Mouse (Mus musculus): ENCODE measurements around the gene U2af1. TPM values are rescaled to one million over a fixed set of nuclear protein-coding genes. Genes with fewer than 3 reads are reported as not detected.

Gene U2af1
- polyA plus RNA-seq, 1 experiment from 2014 or later, result 196 TPM

DNA sequence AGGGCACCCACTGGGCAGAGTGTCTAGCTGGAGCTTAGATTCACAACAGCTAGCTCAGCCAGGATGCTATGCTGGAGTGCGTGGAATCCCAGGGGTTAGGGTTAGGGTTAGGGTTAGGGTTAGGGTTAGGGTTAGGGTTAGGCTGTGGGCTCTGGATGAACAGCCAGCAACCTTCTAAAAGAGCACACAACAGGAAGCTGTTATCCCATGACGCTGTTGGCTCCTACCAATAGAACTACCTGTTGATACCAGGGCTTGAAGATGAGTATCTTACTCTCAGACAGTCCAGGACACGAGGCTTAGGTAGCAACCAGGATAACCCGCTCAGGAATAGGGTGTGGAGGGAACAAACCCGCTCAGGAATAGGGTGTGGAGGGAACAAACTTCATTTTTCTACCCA lies 34.2 kb upstream of the U2af1 start:
- Histone ChIP-seq H3K27me3 (ENCODE audit: control insufficient read depth, insufficient read depth, low read length) (no peaks in the 10 kb centered on the region), H3K4me3 (ENCODE audit: low read depth, low read length) (no peak overlapping the region), H3K4me2 (ENCODE audit: low read depth) (no peak overlapping the region), H3K27ac (ENCODE audit: low read depth, low read length) (no peak overlapping the region), H3K36me3 (ENCODE audit: control insufficient read depth, insufficient read depth, low read length) (no peaks in the 10 kb centered on the region), H3K4me1 (ENCODE audit: control insufficient read depth, insufficient read depth, low read length) (0 out of 2 replicates have a peak, but pooled peaks cover 2% of the 10 kb centered on the region), H3K9ac (ENCODE audit: low read length) (no peak overlapping the region), H3K9me3 (ENCODE audit: control insufficient read depth, low read length) (no peaks in the 10 kb centered on the region)
- DNase-seq (ENCODE audit: low spot score) (no peak), ATAC-seq (ENCODE audit: insufficient read depth, low FRiP score, low TSS enrichment) (0 out of 2 replicates have a peak, but pooled peaks have one; percentile 9)
- WGBS, result 39% methylated on average over 5 of the region's 5 CpGs

DNA sequence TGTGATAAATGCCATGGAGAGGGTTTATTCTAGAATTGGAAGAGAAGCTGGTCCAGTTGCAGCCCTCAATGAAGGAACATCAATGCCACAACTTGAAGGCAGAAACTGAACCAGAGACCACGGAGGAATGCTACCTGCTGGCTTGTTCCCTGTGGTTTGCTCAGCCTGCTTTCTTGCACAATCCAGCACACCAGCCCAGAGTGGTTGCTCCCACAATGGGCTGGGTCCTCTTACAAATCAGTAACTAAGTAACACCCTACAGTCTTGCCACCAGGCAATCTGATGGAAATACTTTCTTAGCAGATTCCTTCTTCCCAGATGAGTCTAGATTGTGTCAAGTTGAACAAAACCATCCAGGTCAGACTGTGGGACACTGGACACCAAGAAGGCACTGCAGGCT lies 30.9 kb upstream of the U2af1 start:
- Histone ChIP-seq H3K9ac (ENCODE audit: low read length) (no peak overlapping the region), H3K9me3 (ENCODE audit: control insufficient read depth, low read length) (no peaks in the 10 kb centered on the region), H3K27ac (ENCODE audit: low read depth, low read length) (no peak overlapping the region), H3K4me3 (ENCODE audit: low read depth, low read length) (no peak overlapping the region), H3K4me2 (ENCODE audit: low read depth) (no peak overlapping the region), H3K27me3 (ENCODE audit: control insufficient read depth, insufficient read depth, low read length) (no peaks in the 10 kb centered on the region), H3K4me1 (ENCODE audit: control insufficient read depth, insufficient read depth, low read length) (0 out of 2 replicates have a peak, but pooled peaks cover 4% of the 10 kb centered on the region), H3K36me3 (ENCODE audit: control insufficient read depth, insufficient read depth, low read length) (no peaks in the 10 kb centered on the region)
- no peak for ATAC-seq (ENCODE audit: insufficient read depth, low FRiP score, low TSS enrichment)
- DNase-seq (ENCODE audit: low spot score), result no peak
- WGBS, result 59% methylated on average over 1 of the region's 1 CpGs

- H3K4me1 ChIP-seq (ENCODE audit: control insufficient read depth, insufficient read depth, low read length), result 0 out of 2 replicates have a peak, but pooled peaks cover 2% of the 10 kb centered on the region
- DNase-seq (ENCODE audit: low spot score) (no peak), ATAC-seq (ENCODE audit: insufficient read depth, low FRiP score, low TSS enrichment) (no peak)
- 71% methylated on average over 9 of the region's 9 CpGs for WGBS
- H3K4me2 ChIP-seq (ENCODE audit: low read depth), result no peak overlapping the region
- H3K27ac ChIP-seq (ENCODE audit: low read depth, low read length), result no peak overlapping the region
- H3K27me3 ChIP-seq (ENCODE audit: control insufficient read depth, insufficient read depth, low read length), result no peaks in the 10 kb centered on the region
- no peaks in the 10 kb centered on the region for H3K36me3 ChIP-seq (ENCODE audit: control insufficient read depth, insufficient read depth, low read length)
- H3K9me3 ChIP-seq (ENCODE audit: control insufficient read depth, low read length), result no peaks in the 10 kb centered on the region
- no peak overlapping the region for H3K4me3 ChIP-seq (ENCODE audit: low read depth, low read length)
- no peak overlapping the region for H3K9ac ChIP-seq (ENCODE audit: low read length)
These were observed 29.4 kb upstream of the U2af1 start for GRCm38 (mm10) chr17:31688112-31688511.

DNA sequence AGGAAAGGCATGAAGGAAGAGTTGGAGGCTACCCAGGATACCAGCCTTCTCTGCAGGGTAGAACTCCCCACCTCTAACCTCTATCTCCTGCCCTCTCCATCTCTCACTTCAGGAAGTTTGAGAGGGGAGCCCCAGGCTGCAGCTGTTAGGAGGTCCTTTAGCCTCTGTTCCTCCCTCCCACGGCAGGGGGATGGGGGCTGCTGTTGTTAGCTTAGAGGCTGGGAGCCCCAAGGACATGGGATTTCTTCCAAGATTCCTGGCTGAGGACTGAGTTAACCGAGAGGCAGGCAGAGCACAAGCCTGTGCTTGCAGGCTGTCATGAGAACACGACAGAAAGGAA lies 27.5 kb upstream of the U2af1 start:
- ATAC-seq (ENCODE audit: insufficient read depth, low FRiP score, low TSS enrichment) (no peak), DNase-seq (ENCODE audit: low spot score) (peak; percentile 34)
- Histone ChIP-seq H3K4me2 (ENCODE audit: low read depth) (no peak overlapping the region), H3K4me1 (ENCODE audit: control insufficient read depth, insufficient read depth, low read length) (0 out of 2 replicates have a peak, but pooled peaks cover 2% of the 10 kb centered on the region), H3K9me3 (ENCODE audit: control insufficient read depth, low read length) (no peaks in the 10 kb centered on the region), H3K36me3 (ENCODE audit: control insufficient read depth, insufficient read depth, low read length) (no peaks in the 10 kb centered on the region), H3K27me3 (ENCODE audit: control insufficient read depth, insufficient read depth, low read length) (no peaks in the 10 kb centered on the region), H3K9ac (ENCODE audit: low read length) (peak overlapping the region; percentile 11), H3K27ac (ENCODE audit: low read depth, low read length) (no peak overlapping the region), H3K4me3 (ENCODE audit: low read depth, low read length) (no peak overlapping the region)
- WGBS, result 45% methylated on average over 3 of the region's 3 CpGs

DNA sequence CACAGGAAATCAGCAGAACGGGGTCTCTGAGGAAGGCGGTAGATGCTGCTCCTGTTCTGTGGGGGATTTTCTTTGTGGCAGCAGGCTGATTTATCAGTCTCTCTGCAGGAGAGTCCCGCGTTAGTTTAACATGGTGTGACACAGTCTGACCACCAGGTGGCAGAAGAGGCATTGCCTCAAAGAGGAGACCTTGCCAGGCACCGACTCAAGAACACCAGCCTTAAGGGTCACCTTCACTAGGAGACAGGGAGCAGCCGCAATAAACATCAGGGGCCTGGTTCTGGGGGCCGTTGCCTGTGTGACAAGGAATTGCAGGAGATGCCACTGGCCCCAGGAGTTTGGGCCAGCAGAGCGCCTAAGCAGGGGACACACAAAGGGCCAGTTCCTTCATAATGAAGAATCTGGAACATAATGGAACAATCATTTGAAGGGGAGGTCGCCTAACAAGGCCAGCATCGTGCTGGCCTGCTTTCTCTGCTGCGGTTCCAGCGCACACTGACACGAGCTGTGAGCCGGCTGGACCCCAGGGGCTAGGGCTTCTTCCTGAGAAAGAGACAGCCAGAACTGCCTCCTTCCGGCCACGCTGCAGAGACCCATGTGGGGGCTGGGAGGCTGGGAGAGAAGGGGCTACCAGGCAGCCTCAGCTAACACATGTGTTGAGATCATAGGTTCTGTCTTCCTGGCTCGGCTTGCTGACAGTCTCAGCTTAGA lies 27.0 kb upstream of the U2af1 start:
- ATAC-seq (ENCODE audit: insufficient read depth, low FRiP score, low TSS enrichment) (peak; percentile 81), DNase-seq (ENCODE audit: low spot score) (peak; percentile 82)
- H3K9me3 ChIP-seq (ENCODE audit: control insufficient read depth, low read length), result no peaks in the 10 kb centered on the region
- 0 out of 2 replicates have a peak, but pooled peaks cover 2% of the 10 kb centered on the region for H3K4me1 ChIP-seq (ENCODE audit: control insufficient read depth, insufficient read depth, low read length)
- no peaks in the 10 kb centered on the region for H3K36me3 ChIP-seq (ENCODE audit: control insufficient read depth, insufficient read depth, low read length)
- H3K9ac ChIP-seq (ENCODE audit: low read length), result peak overlapping the region; percentile 11
- H3K4me3 ChIP-seq (ENCODE audit: low read depth, low read length), result no peak overlapping the region
- H3K27me3 ChIP-seq (ENCODE audit: control insufficient read depth, insufficient read depth, low read length), result no peaks in the 10 kb centered on the region
- H3K4me2 ChIP-seq (ENCODE audit: low read depth), result no peak overlapping the region
- 18% methylated on average over 17 of the region's 17 CpGs for WGBS
- no peak overlapping the region for H3K27ac ChIP-seq (ENCODE audit: low read depth, low read length)

- ATAC-seq (ENCODE audit: insufficient read depth, low FRiP score, low TSS enrichment), result no peak
- DNase-seq (ENCODE audit: low spot score), result no peak
- Histone ChIP-seq H3K27ac (ENCODE audit: low read depth, low read length) (no peak overlapping the region), H3K9me3 (ENCODE audit: control insufficient read depth, low read length) (no peaks in the 10 kb centered on the region), H3K36me3 (ENCODE audit: control insufficient read depth, insufficient read depth, low read length) (no peaks in the 10 kb centered on the region), H3K4me3 (ENCODE audit: low read depth, low read length) (no peak overlapping the region), H3K9ac (ENCODE audit: low read length) (no peak overlapping the region), H3K27me3 (ENCODE audit: control insufficient read depth, insufficient read depth, low read length) (no peaks in the 10 kb centered on the region), H3K4me2 (ENCODE audit: low read depth) (no peak overlapping the region), H3K4me1 (ENCODE audit: control insufficient read depth, insufficient read depth, low read length) (no peaks in the 10 kb centered on the region)
- 80% methylated on average over 2 of the region's 2 CpGs for WGBS
These were observed 21.8 kb upstream of the U2af1 start for GRCm38 (mm10) chr17:31680450-31680849.

DNA sequence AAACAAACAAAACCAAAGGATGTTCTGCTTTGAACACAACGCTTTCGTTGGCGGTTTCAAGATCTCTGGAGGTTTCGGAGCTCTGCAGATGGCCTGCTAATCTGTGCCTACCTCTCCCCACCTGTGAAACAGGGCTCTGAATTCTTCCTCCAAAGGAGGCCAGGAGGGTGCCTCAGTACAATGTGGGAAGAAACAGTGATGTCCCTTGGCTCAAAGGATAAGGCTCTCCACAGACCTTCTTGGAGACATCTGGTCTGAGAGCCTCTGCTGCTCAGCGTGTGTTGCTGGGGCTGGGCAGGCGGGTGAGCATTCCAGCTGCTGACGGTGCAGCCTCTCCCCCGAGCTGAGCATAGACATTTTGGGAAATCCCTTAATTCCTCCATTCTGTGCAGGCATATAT lies 18.8 kb upstream of the U2af1 start, which contains the start of gene Cryaa:
Gene Cryaa (plus strand): TSS at position 301 of the 400 bp plus-strand sequence.
- no peak within 1 kb of the TSS for H3K4me3 ChIP-seq (ENCODE audit: low read depth, low read length)
- no peak within 1 kb of the TSS for H3K27ac ChIP-seq (ENCODE audit: low read depth, low read length)
- no peaks in the 10 kb centered on the region for H3K36me3 ChIP-seq (ENCODE audit: control insufficient read depth, insufficient read depth, low read length)
- no peaks in the 10 kb centered on the region for H3K4me1 ChIP-seq (ENCODE audit: control insufficient read depth, insufficient read depth, low read length)
- 87% methylated on average over 8 of the region's 8 CpGs for WGBS
- DNase-seq (ENCODE audit: low spot score) (no peak), ATAC-seq (ENCODE audit: insufficient read depth, low FRiP score, low TSS enrichment) (no peak)
- H3K27me3 ChIP-seq (ENCODE audit: control insufficient read depth, insufficient read depth, low read length), result no peaks in the 10 kb centered on the region
- H3K4me2 ChIP-seq (ENCODE audit: low read depth), result no peak within 1 kb of the TSS
- H3K9ac ChIP-seq (ENCODE audit: low read length), result no peak within 1 kb of the TSS
- H3K9me3 ChIP-seq (ENCODE audit: control insufficient read depth, low read length), result no peaks in the 10 kb centered on the region

DNA sequence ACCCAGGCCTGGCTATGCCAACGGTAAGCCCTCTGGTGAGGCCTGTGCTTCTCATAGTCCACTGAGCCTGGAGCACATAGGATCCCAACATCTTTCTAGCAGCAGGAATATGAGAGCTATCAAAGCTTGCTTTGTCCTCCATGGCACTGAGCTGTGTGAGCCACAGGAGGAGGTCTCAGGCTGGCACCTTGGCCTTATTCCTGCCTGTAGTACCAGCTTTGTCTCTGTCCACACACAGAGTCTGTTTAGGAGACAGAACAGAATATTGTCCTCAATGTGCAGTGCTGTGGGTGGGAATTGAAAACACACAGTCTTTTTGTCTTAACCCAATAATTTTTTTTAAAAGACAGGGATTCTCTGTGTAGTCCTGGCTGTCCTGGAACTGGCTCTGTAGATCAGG lies 15.7 kb upstream of the U2af1 start:
- DNase-seq (ENCODE audit: low spot score), result no peak
- Histone ChIP-seq H3K27me3 (ENCODE audit: control insufficient read depth, insufficient read depth, low read length) (no peaks in the 10 kb centered on the region), H3K4me1 (ENCODE audit: control insufficient read depth, insufficient read depth, low read length) (peaks cover 8% of the 10 kb centered on the region), H3K36me3 (ENCODE audit: control insufficient read depth, insufficient read depth, low read length) (no peaks in the 10 kb centered on the region), H3K9ac (ENCODE audit: low read length) (no peak overlapping the region), H3K27ac (ENCODE audit: low read depth, low read length) (no peak overlapping the region), H3K4me2 (ENCODE audit: low read depth) (no peak overlapping the region), H3K4me3 (ENCODE audit: low read depth, low read length) (no peak overlapping the region), H3K9me3 (ENCODE audit: control insufficient read depth, low read length) (no peaks in the 10 kb centered on the region)
- 92% methylated on average over 1 of the region's 1 CpGs for WGBS
- ATAC-seq (ENCODE audit: insufficient read depth, low FRiP score, low TSS enrichment), result no peak

- Histone ChIP-seq H3K4me2 (ENCODE audit: low read depth) (no peak overlapping the region), H3K27me3 (ENCODE audit: control insufficient read depth, insufficient read depth, low read length) (no peaks in the 10 kb centered on the region), H3K9me3 (ENCODE audit: control insufficient read depth, low read length) (no peaks in the 10 kb centered on the region), H3K9ac (ENCODE audit: low read length) (no peak overlapping the region), H3K4me3 (ENCODE audit: low read depth, low read length) (no peak overlapping the region), H3K27ac (ENCODE audit: low read depth, low read length) (no peak overlapping the region), H3K36me3 (ENCODE audit: control insufficient read depth, insufficient read depth, low read length) (no peaks in the 10 kb centered on the region), H3K4me1 (ENCODE audit: control insufficient read depth, insufficient read depth, low read length) (peaks cover 8% of the 10 kb centered on the region)
- WGBS, result 87% methylated on average over 12 of the region's 12 CpGs
- no peak for DNase-seq (ENCODE audit: low spot score)
- no peak for ATAC-seq (ENCODE audit: insufficient read depth, low FRiP score, low TSS enrichment)
These were observed 13.6 kb upstream of the U2af1 start for GRCm38 (mm10) chr17:31672279-31672678.
